Mouse (Mus musculus) effector memory CD4-positive, alpha-beta T cell, adult 5 months (primary cell): ENCODE data around the gene Atxn2. TPM values are rescaled to one million over a fixed set of nuclear protein-coding genes. Genes with fewer than 3 reads are reported as not detected.

ENCODE experiments used
- polyA plus RNA-seq: library from polyadenylated mRNA; unstranded; fragments of 100-300 nt; shearing (Covaris generic); gene quantifications from one replicate; pipeline ENCODE4 v1.2.1, GENCODE M21; 2017

Gene Atxn2
- polyA plus RNA-seq: 44.4 TPM

GRCm38 (mm10) chr5:121711174-121711927 is at the start of gene Atxn2:
Gene Atxn2 (plus strand): TSS chr5:121711337.

DNA sequence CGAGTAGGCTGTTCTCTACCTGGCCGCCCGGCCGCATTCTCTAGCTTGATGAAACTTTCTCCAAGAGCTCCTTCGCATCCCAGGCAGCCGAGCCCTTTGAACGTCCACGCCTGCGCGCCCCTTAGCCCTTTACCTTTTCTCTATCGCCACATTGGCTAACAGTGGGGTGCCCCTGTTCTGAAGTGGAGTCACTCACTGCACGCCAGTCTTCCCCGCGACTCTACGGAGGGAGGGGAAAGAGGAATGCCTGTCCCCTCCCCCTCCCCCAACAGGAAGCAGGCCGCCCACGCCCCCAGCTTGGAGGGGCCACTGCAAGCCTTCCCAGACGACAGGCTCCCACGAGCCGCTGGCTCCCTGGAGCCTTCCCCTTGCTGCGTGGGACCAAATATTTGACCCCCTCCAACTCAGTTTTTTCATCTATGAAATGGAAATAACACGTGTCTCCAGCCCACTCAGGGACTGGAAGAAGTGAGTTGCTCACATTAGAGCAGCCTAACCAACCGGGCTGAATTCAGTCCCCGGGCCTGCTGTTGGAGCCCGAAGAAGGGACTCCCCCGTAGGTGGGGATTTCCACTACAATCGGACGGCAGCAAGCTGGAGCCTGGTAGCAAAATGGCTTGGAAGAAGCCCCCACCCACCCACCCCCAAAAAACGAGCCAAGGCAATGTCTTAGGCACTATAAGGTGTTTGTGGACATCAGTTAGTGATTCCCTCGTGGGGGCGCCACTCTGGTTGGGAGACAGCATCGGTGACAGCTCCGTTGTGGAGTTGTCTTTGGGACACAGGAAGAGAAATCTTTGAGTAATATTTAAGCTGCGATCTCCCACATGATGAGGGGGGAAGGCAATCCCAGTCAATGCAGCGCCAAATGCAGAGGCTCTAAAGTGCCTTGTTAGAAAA is 126.6 kb downstream of the Atxn2 start, which contains the start of gene Sh2b3:
Gene Sh2b3 (minus strand): TSS at position 206 of the 900 bp plus-strand sequence.

DNA sequence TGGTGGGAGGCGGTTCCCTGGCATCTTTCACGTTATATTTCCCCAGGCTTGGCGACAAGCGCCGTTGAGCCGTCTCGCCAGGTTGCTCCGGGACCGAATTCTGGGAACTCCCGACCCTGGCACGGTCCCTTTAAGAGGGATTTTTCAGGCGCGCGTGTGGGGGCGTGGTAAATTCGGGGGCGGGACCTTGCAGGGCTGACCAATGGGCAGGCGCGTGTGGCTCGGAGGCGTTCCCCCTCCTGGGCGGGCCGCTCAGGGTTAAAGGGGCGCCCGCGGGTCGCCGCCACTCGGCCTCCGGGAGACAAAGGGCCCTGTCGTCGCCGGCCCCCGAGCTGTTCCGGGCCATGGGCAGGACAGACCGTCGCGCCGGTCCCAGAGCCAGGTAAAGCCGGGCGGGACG is 137.6 kb downstream of the Atxn2 start, which contains the start of gene Pheta1:
Gene Pheta1 (plus strand): TSS at position 242 of the 400 bp plus-strand sequence.

Other genes starting within 250 kb of the Atxn2 start
- gene Adam1b, start 207.9 kb upstream of the Atxn2 start, polyA plus RNA-seq: not detected
- gene Adam1a, start 165.9 kb upstream of the Atxn2 start, polyA plus RNA-seq: 0.30 TPM
- 0.35 TPM for gene Gm42878, start 165.9 kb upstream of the Atxn2 start, polyA plus RNA-seq
- 55.5 TPM for gene Mapkapk5, start 165.4 kb upstream of the Atxn2 start, polyA plus RNA-seq
- gene Aldh2, start 117.5 kb upstream of the Atxn2 start, polyA plus RNA-seq: 7.1 TPM
- 0.52 TPM for gene Acad12, start 92.4 kb upstream of the Atxn2 start, polyA plus RNA-seq
- gene Acad10, start 50.8 kb upstream of the Atxn2 start, polyA plus RNA-seq: 9.5 TPM
- gene Brap, start 50.8 kb upstream of the Atxn2 start, polyA plus RNA-seq: 97.5 TPM
- 46.0 TPM for gene Sh2b3, start 126.3 kb downstream of the Atxn2 start, polyA plus RNA-seq
- gene Pheta1, start 137.6 kb downstream of the Atxn2 start, polyA plus RNA-seq: 6.7 TPM